Mouse (Mus musculus): ENCODE measurements around the gene Fam189a1. TPM values are rescaled to one million over a fixed set of nuclear protein-coding genes. Genes with fewer than 3 reads are reported as not detected.

Gene Fam189a1
- polyA plus RNA-seq, 1 experiment from 2014 or later, result 0.66 TPM

DNA sequence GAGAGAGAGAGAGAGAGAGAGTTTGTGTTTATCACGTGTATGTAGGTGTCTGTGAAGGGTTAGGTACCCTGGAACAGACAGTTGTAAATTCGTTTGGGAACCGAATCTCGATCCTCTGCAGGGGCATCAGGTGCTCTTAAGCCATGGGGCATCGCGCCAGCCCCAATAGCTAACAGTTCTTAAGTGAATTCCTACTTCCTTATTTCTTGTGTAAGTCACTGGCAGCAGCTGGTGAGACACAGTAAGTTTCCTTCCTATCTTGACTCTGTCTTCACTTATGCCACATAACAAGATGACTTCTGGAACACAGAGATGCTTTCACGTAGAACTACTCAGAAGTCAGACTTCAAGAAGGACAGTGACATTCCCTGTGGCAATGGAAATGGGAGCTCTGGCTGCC lies 275.0 kb downstream of the Fam189a1 start:
- no peak for ATAC-seq
- no peak for TF ChIP-seq CTCF (IDR thresholded peaks at IDR 0.05; ENCODE audit: low read depth)
- no peak overlapping the region for H3K27ac ChIP-seq (ENCODE audit: low read depth, low read length)
- H3K4me2 ChIP-seq (replicated peaks; ENCODE audit: low read depth), result no peak overlapping the region
- H3K9me3 ChIP-seq (ENCODE audit: control insufficient read depth), result no peaks in the 10 kb centered on the region
- WGBS, result 66% methylated on average over 7 of the region's 7 CpGs
- H3K4me3 ChIP-seq (ENCODE audit: low read depth, low read length), result no peak overlapping the region
- H3K27me3 ChIP-seq (replicated peaks; ENCODE audit: control insufficient read depth, insufficient read depth, low read length), result no peaks in the 10 kb centered on the region
- no peaks in the 10 kb centered on the region for H3K36me3 ChIP-seq (ENCODE audit: control insufficient read depth, insufficient read depth)
- no peaks in the 10 kb centered on the region for H3K4me1 ChIP-seq (replicated peaks; ENCODE audit: control insufficient read depth, insufficient read depth, low read length)
- no peak overlapping the region for H3K9ac ChIP-seq (ENCODE audit: low read depth, low read length)

DNA sequence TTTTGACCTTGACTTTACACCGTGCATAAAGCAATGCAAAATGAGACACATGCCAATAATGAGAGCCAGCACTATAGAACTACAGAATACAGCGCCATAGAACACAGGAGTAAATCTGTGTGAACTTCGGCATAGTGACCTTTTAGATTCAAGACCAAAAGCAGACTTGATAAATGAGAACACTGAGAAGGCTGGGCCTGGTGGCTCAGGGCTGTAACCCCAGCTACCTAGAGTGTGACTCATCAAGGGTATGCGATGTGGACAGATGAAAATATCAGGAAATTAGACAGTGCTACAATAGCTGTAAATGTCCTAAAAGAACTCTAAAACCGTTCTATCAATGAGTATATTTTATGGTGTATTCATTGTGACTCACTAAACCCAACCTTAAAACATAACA lies 276.0 kb downstream of the Fam189a1 start:
- no peak for ATAC-seq
- H3K27me3 ChIP-seq (replicated peaks; ENCODE audit: control insufficient read depth, insufficient read depth, low read length), result no peaks in the 10 kb centered on the region
- H3K27ac ChIP-seq (ENCODE audit: low read depth, low read length), result no peak overlapping the region
- no peaks in the 10 kb centered on the region for H3K9me3 ChIP-seq (ENCODE audit: control insufficient read depth)
- H3K4me3 ChIP-seq (ENCODE audit: low read depth, low read length), result no peak overlapping the region
- H3K36me3 ChIP-seq (ENCODE audit: control insufficient read depth, insufficient read depth), result no peaks in the 10 kb centered on the region
- H3K9ac ChIP-seq (ENCODE audit: low read depth, low read length), result no peak overlapping the region
- no peak for TF ChIP-seq CTCF (IDR thresholded peaks at IDR 0.05; ENCODE audit: low read depth)
- H3K4me1 ChIP-seq (replicated peaks; ENCODE audit: control insufficient read depth, insufficient read depth, low read length), result no peaks in the 10 kb centered on the region
- WGBS, result 65% methylated on average over 5 of the region's 5 CpGs
- H3K4me2 ChIP-seq (replicated peaks; ENCODE audit: low read depth), result no peak overlapping the region

DNA sequence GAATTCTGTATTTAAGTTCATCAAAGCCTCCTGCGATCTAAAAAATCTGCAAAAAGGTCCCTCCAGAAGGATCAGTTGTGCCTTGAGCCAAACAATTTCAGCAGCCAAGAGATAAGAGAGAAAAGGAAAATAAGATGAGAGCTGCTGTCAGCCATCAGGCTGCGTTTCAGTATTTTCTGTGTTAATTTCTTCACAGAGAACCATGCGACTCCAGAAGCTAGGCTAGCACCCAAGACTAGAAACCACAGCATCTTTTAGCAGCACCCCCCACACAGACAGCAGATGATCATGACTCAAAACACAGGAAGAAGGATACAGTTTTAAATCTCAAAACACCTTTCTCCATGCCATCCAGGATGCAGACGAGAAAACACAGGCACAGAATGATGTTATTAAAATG lies 281.4 kb downstream of the Fam189a1 start:
- ATAC-seq, result no peak
- no peak for TF ChIP-seq CTCF (IDR thresholded peaks at IDR 0.05; ENCODE audit: low read depth)
- no peaks in the 10 kb centered on the region for H3K27me3 ChIP-seq (replicated peaks; ENCODE audit: control insufficient read depth, insufficient read depth, low read length)
- H3K36me3 ChIP-seq (ENCODE audit: control insufficient read depth, insufficient read depth), result no peaks in the 10 kb centered on the region
- H3K4me3 ChIP-seq (ENCODE audit: low read depth, low read length), result no peak overlapping the region
- WGBS, result 89% methylated on average over 4 of the region's 4 CpGs
- H3K9ac ChIP-seq (ENCODE audit: low read depth, low read length), result no peak overlapping the region
- H3K4me2 ChIP-seq (replicated peaks; ENCODE audit: low read depth), result no peak overlapping the region
- no peaks in the 10 kb centered on the region for H3K9me3 ChIP-seq (ENCODE audit: control insufficient read depth)
- H3K4me1 ChIP-seq (replicated peaks; ENCODE audit: control insufficient read depth, insufficient read depth, low read length), result 0 out of 2 replicates have a peak, but pooled peaks cover 3% of the 10 kb centered on the region
- H3K27ac ChIP-seq (ENCODE audit: low read depth, low read length), result no peak overlapping the region

DNA sequence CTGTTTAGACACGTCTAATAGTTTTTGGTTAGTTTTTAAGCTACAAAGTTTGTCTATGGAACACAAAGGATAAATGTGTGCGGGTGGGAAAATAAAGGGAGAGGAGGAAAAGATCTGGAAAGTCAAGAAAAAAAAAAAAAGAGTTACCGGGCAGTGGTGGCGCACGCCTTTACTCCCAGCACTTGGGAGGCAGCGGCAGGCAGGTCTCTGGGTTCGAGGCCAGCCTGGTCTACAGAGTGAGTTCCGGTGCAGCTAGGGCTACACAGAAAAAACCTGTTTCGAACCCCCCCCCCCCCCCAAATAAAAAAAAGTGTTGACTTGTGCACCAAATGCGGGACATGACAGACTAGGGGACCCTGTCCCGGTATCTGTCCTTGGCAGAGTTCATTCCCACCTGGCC lies 283.1 kb downstream of the Fam189a1 start:
- no peak for ATAC-seq
- H3K27ac ChIP-seq (ENCODE audit: low read depth, low read length), result no peak overlapping the region
- H3K36me3 ChIP-seq (ENCODE audit: control insufficient read depth, insufficient read depth), result no peaks in the 10 kb centered on the region
- H3K9ac ChIP-seq (ENCODE audit: low read depth, low read length), result no peak overlapping the region
- peak overlapping the region; percentile 74 for H3K4me2 ChIP-seq (replicated peaks; ENCODE audit: low read depth)
- 34% methylated on average over 11 of the region's 11 CpGs for WGBS
- H3K27me3 ChIP-seq (replicated peaks; ENCODE audit: control insufficient read depth, insufficient read depth, low read length), result no peaks in the 10 kb centered on the region
- H3K4me3 ChIP-seq (ENCODE audit: low read depth, low read length), result peak overlapping the region; percentile 92
- H3K9me3 ChIP-seq (ENCODE audit: control insufficient read depth), result no peaks in the 10 kb centered on the region
- TF ChIP-seq CTCF (IDR thresholded peaks at IDR 0.05; ENCODE audit: low read depth), result no peak
- H3K4me1 ChIP-seq (replicated peaks; ENCODE audit: control insufficient read depth, insufficient read depth, low read length), result 0 out of 2 replicates have a peak, but pooled peaks cover 3% of the 10 kb centered on the region

DNA sequence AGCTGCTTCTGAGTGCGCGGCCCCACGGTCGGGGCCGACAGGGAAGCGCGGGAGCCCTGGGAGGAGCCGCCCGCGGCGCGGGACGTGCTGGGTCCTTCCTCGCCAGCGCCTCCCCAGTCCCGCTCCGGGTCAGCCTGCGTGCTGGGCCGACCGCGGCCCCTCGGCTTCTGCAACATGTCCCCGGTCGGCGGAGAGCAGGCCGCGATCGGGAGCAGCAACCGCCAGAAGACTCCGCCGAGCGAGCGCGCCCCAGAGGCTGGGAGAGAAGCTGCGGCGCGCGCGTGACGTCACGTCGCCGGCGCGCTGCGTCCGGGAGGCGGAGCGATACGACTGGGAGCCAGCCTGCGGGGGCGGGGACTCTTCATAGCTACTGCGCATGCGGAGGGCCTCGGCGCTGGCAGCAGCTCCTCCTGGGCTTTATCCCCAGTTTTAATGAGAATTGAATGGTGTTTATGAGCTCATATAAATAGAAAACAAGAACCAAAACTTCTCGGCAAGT lies 283.6 kb downstream of the Fam189a1 start, which contains the start of gene Nsmce3:
Gene Nsmce3 (minus strand): TSS at position 255 of the 499 bp plus-strand sequence.
- no peaks in the 10 kb centered on the region for H3K36me3 ChIP-seq (ENCODE audit: control insufficient read depth, insufficient read depth)
- TF ChIP-seq CTCF (IDR thresholded peaks at IDR 0.05; ENCODE audit: low read depth), result peak; percentile 58
- under 1% methylated on average over 56 of the region's 57 CpGs for WGBS
- peak within 1 kb of the TSS; percentile 74 for H3K4me2 ChIP-seq (replicated peaks; ENCODE audit: low read depth)
- H3K4me1 ChIP-seq (replicated peaks; ENCODE audit: control insufficient read depth, insufficient read depth, low read length), result 0 out of 2 replicates have a peak, but pooled peaks cover 3% of the 10 kb centered on the region
- H3K9me3 ChIP-seq (ENCODE audit: control insufficient read depth), result no peaks in the 10 kb centered on the region
- H3K27me3 ChIP-seq (replicated peaks; ENCODE audit: control insufficient read depth, insufficient read depth, low read length), result no peaks in the 10 kb centered on the region
- H3K4me3 ChIP-seq (ENCODE audit: low read depth, low read length), result peak within 1 kb of the TSS; percentile 92
- ATAC-seq, result peak; percentile 98
- H3K9ac ChIP-seq (ENCODE audit: low read depth, low read length), result peak within 1 kb of the TSS; percentile 92
- H3K27ac ChIP-seq (ENCODE audit: low read depth, low read length), result peak within 1 kb of the TSS; percentile 96

DNA sequence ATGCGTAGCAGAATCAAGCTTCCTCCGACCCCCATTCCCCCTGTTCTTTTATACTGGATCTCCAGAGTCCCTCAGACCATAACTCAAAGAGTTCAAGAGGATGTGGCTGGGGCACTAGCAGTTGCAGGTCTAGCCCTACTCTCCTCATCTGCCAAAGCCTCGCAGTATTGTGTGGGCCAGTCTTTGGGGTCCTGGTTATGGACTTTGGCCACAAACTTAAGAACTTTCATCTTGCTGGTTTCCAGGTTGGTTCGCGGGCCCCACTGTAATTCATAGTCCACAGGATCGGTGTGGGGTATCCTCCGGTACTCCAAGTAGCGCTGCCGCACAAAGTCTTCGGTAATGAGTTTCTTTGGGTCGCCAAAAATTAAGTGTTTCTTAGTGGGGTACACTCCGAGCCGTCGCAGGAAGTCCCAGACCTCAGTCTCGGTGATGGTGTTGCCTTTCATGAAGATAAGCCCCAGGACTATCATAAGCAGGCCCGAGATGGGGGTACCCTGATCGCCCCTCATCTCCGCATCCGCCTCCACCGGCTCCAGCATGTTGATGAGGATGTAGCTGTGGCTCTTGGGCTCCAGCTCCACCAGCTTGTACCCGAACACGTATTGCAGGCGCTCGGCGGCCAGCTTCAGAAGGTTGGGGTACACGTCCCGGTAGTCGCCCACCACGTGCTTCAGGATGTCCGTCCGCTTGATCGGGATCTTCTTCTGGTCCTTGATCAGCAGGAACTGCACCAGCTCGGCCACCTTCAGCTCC lies 284.2 kb downstream of the Fam189a1 start:
- Histone ChIP-seq H3K27ac (ENCODE audit: low read depth, low read length) (peak overlapping the region; percentile 96), H3K4me3 (ENCODE audit: low read depth, low read length) (peak overlapping the region; percentile 92), H3K9me3 (ENCODE audit: control insufficient read depth) (no peaks in the 10 kb centered on the region), H3K4me1 (replicated peaks; ENCODE audit: control insufficient read depth, insufficient read depth, low read length) (0 out of 2 replicates have a peak, but pooled peaks cover 3% of the 10 kb centered on the region), H3K36me3 (ENCODE audit: control insufficient read depth, insufficient read depth) (no peaks in the 10 kb centered on the region), H3K27me3 (replicated peaks; ENCODE audit: control insufficient read depth, insufficient read depth, low read length) (no peaks in the 10 kb centered on the region), H3K4me2 (replicated peaks; ENCODE audit: low read depth) (peak overlapping the region; percentile 74), H3K9ac (ENCODE audit: low read depth, low read length) (peak overlapping the region; percentile 92)
- peak; percentile 56; the same call in 1 of the 2 replicates for ATAC-seq
- WGBS, result 2% methylated on average over 33 of the region's 33 CpGs
- no peak for TF ChIP-seq CTCF (IDR thresholded peaks at IDR 0.05; ENCODE audit: low read depth)
